Mouse (Mus musculus) heart, embryonic 16.5 days (tissue): ENCODE results near the gene Vma21-ps. TPM values are rescaled to one million over a fixed set of nuclear protein-coding genes. Genes with fewer than 3 reads are reported as not detected.
"Not testable (repeated sequence)": the region's sequence is repeated elsewhere in the genome, so short reads cannot be mapped to it uniquely, and the experiment has no call there.

Source experiments
- ATAC-seq: fragments of 200-750 bp; cut with Nextera tagmentation; replicated peaks from 2 replicates; pipeline ENCODE4 v1.8.0; 2017; ENCODE audit warnings: moderate number of reproducible peaks; ENCODE audit not compliant: insufficient read depth, low FRiP score; ENCODE audit errors: extremely low read depth
- H3K27ac ChIP-seq: fragments of 300-500 bp; sonication (generic); 2 replicates; pipeline ENCODE4 v1.5.1; 2014; ENCODE audit warnings: mild to moderate bottlenecking, low read length, control low read depth, moderate library complexity
- H3K27me3 ChIP-seq: fragments of 300-500 bp; sonication (generic); 2 replicates; pipeline ENCODE4 v1.6.1; 2014; ENCODE audit warnings: low read length, mixed read lengths; ENCODE audit not compliant: control insufficient read depth, insufficient read depth
- H3K36me3 ChIP-seq: fragments of 300-500 bp; sonication (generic); 2 replicates; pipeline ENCODE4 v1.6.1; 2014; ENCODE audit not compliant: control insufficient read depth, insufficient read depth
- H3K4me1 ChIP-seq: fragments of 300-500 bp; sonication (generic); 2 replicates; pipeline ENCODE4 v1.6.1; 2014; ENCODE audit warnings: low read length, mixed read lengths; ENCODE audit not compliant: control insufficient read depth, insufficient read depth
- H3K4me2 ChIP-seq: fragments of 300-500 bp; sonication (generic); 2 replicates; pipeline ENCODE4 v1.6.1; 2014; ENCODE audit warnings: low read depth, mild to moderate bottlenecking, control low read depth, low read length
- H3K4me3 ChIP-seq: fragments of 300-500 bp; sonication (generic); 2 replicates; pipeline ENCODE4 v1.5.1; 2014; ENCODE audit warnings: mild to moderate bottlenecking, control low read depth, low read length
- H3K9ac ChIP-seq: fragments of 300-500 bp; sonication (generic); 2 replicates; pipeline ENCODE4 v1.6.1; 2014; ENCODE audit warnings: low read length, control low read depth
- H3K9me3 ChIP-seq: fragments of 300-500 bp; sonication (generic); replicated peaks from 2 replicates; pipeline ENCODE4 v1.6.1; 2016; ENCODE audit warnings: low read length; ENCODE audit not compliant: control insufficient read depth
- WGBS: fragments of 180-500 bp; shearing (Covaris S2); extraction: QIAGEN DNeasy Blood & Tissue Kit; methylation state at CpG from one replicate; pipeline ENCODE4 v1.1.7; 2014; 5-methylcytosine and 5-hydroxymethylcytosine counted together
- polyA plus RNA-seq: library from polyadenylated mRNA; unstranded; fragments of >200 nt; fragmentation: Nextera tagmentation; extraction: Ambion mirVana; gene quantifications from 2 replicates; pipeline ENCODE4 v1.2.1, GENCODE M21; 2015

The Vma21-ps gene
- 1.6 and 2.6 TPM in 2 replicates for polyA plus RNA-seq

GRCm38 (mm10) chr4:52497144-52497543 lies at the start of gene Vma21-ps:
TSS of gene Vma21-ps (minus strand) at chr4:52497244.
- not testable (repeated sequence) for H3K9ac ChIP-seq, ATAC-seq, H3K27me3 ChIP-seq, H3K4me1 ChIP-seq, H3K36me3 ChIP-seq, H3K4me3 ChIP-seq, H3K4me2 ChIP-seq, H3K27ac ChIP-seq, H3K9me3 ChIP-seq
- WGBS: 92% methylated on average over 10 of the region's 10 CpGs

- no peak overlapping the region for H3K4me3 ChIP-seq
- no peaks in the 10 kb centered on the region for H3K27me3 ChIP-seq
- H3K36me3 ChIP-seq: no peaks in the 10 kb centered on the region
- H3K4me1 ChIP-seq: no peaks in the 10 kb centered on the region
- ATAC-seq: no peak
- H3K27ac ChIP-seq: no peak overlapping the region
- no peaks in the 10 kb centered on the region for H3K9me3 ChIP-seq
- H3K9ac ChIP-seq: no peak overlapping the region
- H3K4me2 ChIP-seq: no peak overlapping the region
- 79% methylated on average over 3 of the region's 3 CpGs for WGBS
Measured at GRCm38 (mm10) chr4:52543001-52543400, 46.0 kb upstream of the Vma21-ps start.

GRCm38 (mm10) chr4:52530636-52531035 lies 33.6 kb upstream of the Vma21-ps start:
- H3K27me3 ChIP-seq: no peaks in the 10 kb centered on the region
- no peak overlapping the region for H3K4me3 ChIP-seq
- 59% methylated on average over 2 of the region's 2 CpGs for WGBS
- no peaks in the 10 kb centered on the region for H3K36me3 ChIP-seq
- H3K9ac ChIP-seq: no peak overlapping the region
- no peaks in the 10 kb centered on the region for H3K4me1 ChIP-seq
- H3K9me3 ChIP-seq: no peaks in the 10 kb centered on the region
- no peak for ATAC-seq
- H3K27ac ChIP-seq: no peak overlapping the region
- no peak overlapping the region for H3K4me2 ChIP-seq

GRCm38 (mm10) chr4:52526464-52526863 lies 29.4 kb upstream of the Vma21-ps start:
- Histone ChIP-seq H3K9ac (no peak overlapping the region), H3K4me2 (no peak overlapping the region), H3K36me3 (no peaks in the 10 kb centered on the region), H3K27ac (no peak overlapping the region), H3K4me1 (no peaks in the 10 kb centered on the region), H3K27me3 (no peaks in the 10 kb centered on the region), H3K4me3 (no peak overlapping the region), H3K9me3 (no peaks in the 10 kb centered on the region)
- 77% methylated on average over 5 of the region's 5 CpGs for WGBS
- no peak for ATAC-seq

- H3K36me3 ChIP-seq: no peaks in the 10 kb centered on the region
- no peak overlapping the region for H3K4me2 ChIP-seq
- H3K27me3 ChIP-seq: no peaks in the 10 kb centered on the region
- H3K9me3 ChIP-seq: no peaks in the 10 kb centered on the region
- WGBS: 80% methylated on average over 5 of the region's 5 CpGs
- H3K4me1 ChIP-seq: no peaks in the 10 kb centered on the region
- no peak overlapping the region for H3K4me3 ChIP-seq
- H3K9ac ChIP-seq: no peak overlapping the region
- H3K27ac ChIP-seq: no peak overlapping the region
- no peak for ATAC-seq
Measured at GRCm38 (mm10) chr4:52519301-52519700, 22.3 kb upstream of the Vma21-ps start.

- no peak for ATAC-seq
- Histone ChIP-seq H3K4me2 (no peak overlapping the region), H3K27me3 (no peaks in the 10 kb centered on the region), H3K4me1 (no peaks in the 10 kb centered on the region), H3K9me3 (no peaks in the 10 kb centered on the region), H3K36me3 (no peaks in the 10 kb centered on the region), H3K27ac (no peak overlapping the region), H3K4me3 (no peak overlapping the region), H3K9ac (no peak overlapping the region)
- 16% methylated on average over 4 of the region's 4 CpGs for WGBS
Measured at GRCm38 (mm10) chr4:52517580-52517979, 20.5 kb upstream of the Vma21-ps start.

- ATAC-seq: no peak
- 91% methylated on average over 4 of the region's 4 CpGs for WGBS
- Histone ChIP-seq H3K4me3 (no peak overlapping the region), H3K9me3 (no peaks in the 10 kb centered on the region), H3K4me1 (no peaks in the 10 kb centered on the region), H3K36me3 (peaks cover 14% of the 10 kb centered on the region; the same call in 1 of the 2 replicates), H3K9ac (no peak overlapping the region), H3K4me2 (no peak overlapping the region), H3K27me3 (no peaks in the 10 kb centered on the region), H3K27ac (no peak overlapping the region)
Measured at GRCm38 (mm10) chr4:52487486-52487885, 9.6 kb downstream of the Vma21-ps start.

- Histone ChIP-seq H3K9me3 (no peaks in the 10 kb centered on the region), H3K4me1 (no peaks in the 10 kb centered on the region), H3K27me3 (no peaks in the 10 kb centered on the region), H3K4me3 (no peak overlapping the region), H3K9ac (no peak overlapping the region), H3K36me3 (peaks cover 30% of the 10 kb centered on the region), H3K27ac (no peak overlapping the region), H3K4me2 (no peak overlapping the region)
- 69% methylated on average over 3 of the region's 3 CpGs for WGBS
- no peak for ATAC-seq
Measured at GRCm38 (mm10) chr4:52473431-52473830, 23.6 kb downstream of the Vma21-ps start.

- no peak overlapping the region for H3K4me2 ChIP-seq
- H3K36me3 ChIP-seq: peaks cover 32% of the 10 kb centered on the region
- no peak overlapping the region for H3K27ac ChIP-seq
- H3K4me1 ChIP-seq: no peaks in the 10 kb centered on the region
- H3K27me3 ChIP-seq: no peaks in the 10 kb centered on the region
- H3K9me3 ChIP-seq: no peaks in the 10 kb centered on the region
- ATAC-seq: no peak
- no peak overlapping the region for H3K4me3 ChIP-seq
- WGBS: 85% methylated on average over 5 of the region's 5 CpGs
- no peak overlapping the region for H3K9ac ChIP-seq
Measured at GRCm38 (mm10) chr4:52461321-52461720, 35.7 kb downstream of the Vma21-ps start.

- WGBS: 97% methylated on average over 1 of the region's 1 CpGs
- no peak overlapping the region for H3K4me2 ChIP-seq
- H3K9me3 ChIP-seq: no peaks in the 10 kb centered on the region
- no peak for ATAC-seq
- H3K27ac ChIP-seq: no peak overlapping the region
- H3K4me1 ChIP-seq: no peaks in the 10 kb centered on the region
- H3K4me3 ChIP-seq: no peak overlapping the region
- no peak overlapping the region for H3K9ac ChIP-seq
- H3K36me3 ChIP-seq: peaks cover 35% of the 10 kb centered on the region
- H3K27me3 ChIP-seq: no peaks in the 10 kb centered on the region
Measured at GRCm38 (mm10) chr4:52459726-52460125, 37.3 kb downstream of the Vma21-ps start.
